Mouse (Mus musculus) midbrain, embryonic 12.5 days (tissue): ENCODE data around the gene Bax. TPM values are rescaled to one million over a fixed set of nuclear protein-coding genes. Genes with fewer than 3 reads are reported as not detected.
A peak's percentile ranks its signal among the peaks of the same experiment; 100 is the strongest.
"Not testable (repeated sequence)": the region's sequence is repeated elsewhere in the genome, so short reads cannot be mapped to it uniquely, and the experiment has no call there.

Experiments
- ATAC-seq: fragments of 200-750 bp; cut with Nextera tagmentation; 2 replicates; pipeline ENCODE4 v1.8.0; 2017; ENCODE audit warnings: low read depth, moderate TSS enrichment, moderate library complexity; ENCODE audit not compliant: low FRiP score
- H3K27ac ChIP-seq: fragments of 300-500 bp; sonication (generic); replicated peaks from 2 replicates; pipeline ENCODE4 v1.5.1; 2016; ENCODE audit warnings: mild to moderate bottlenecking
- H3K27me3 ChIP-seq: fragments of 300-500 bp; sonication (generic); 2 replicates; pipeline ENCODE4 v1.6.1; 2016; ENCODE audit warnings: mild to moderate bottlenecking
- H3K36me3 ChIP-seq: fragments of 300-500 bp; sonication (generic); 2 replicates; pipeline ENCODE4 v1.6.1; 2016
- H3K4me1 ChIP-seq: fragments of 300-500 bp; sonication (generic); 2 replicates; pipeline ENCODE4 v1.6.1; 2016
- H3K4me2 ChIP-seq: fragments of 300-500 bp; sonication (generic); replicated peaks from 2 replicates; pipeline ENCODE4 v1.6.1; 2016; ENCODE audit warnings: mild to moderate bottlenecking, moderate library complexity
- H3K4me3 ChIP-seq: fragments of 300-500 bp; sonication (generic); 2 replicates; pipeline ENCODE4 v1.5.1; 2016; ENCODE audit warnings: mild to moderate bottlenecking
- H3K9ac ChIP-seq: fragments of 300-500 bp; sonication (generic); replicated peaks from 2 replicates; pipeline ENCODE4 v1.6.1; 2016; ENCODE audit warnings: mild to moderate bottlenecking, moderate library complexity
- H3K9me3 ChIP-seq: fragments of 300-500 bp; sonication (generic); 2 replicates; pipeline ENCODE4 v1.6.1; 2016; ENCODE audit warnings: mild to moderate bottlenecking
- WGBS: fragments of 180-500 bp; shearing (Covaris S2); methylation state at CpG from one replicate; pipeline ENCODE4 v1.1.7; 2016; 5-methylcytosine and 5-hydroxymethylcytosine counted together
- polyA plus RNA-seq: library from polyadenylated mRNA; unstranded; fragments of >200 nt; fragmentation: Nextera tagmentation; extraction: Ambion mirVana; gene quantifications from 2 replicates; pipeline ENCODE4 v1.2.1, GENCODE M21; 2016

The Bax gene
- polyA plus RNA-seq, 1 experiment from 2014 or later: 250 TPM

DNA sequence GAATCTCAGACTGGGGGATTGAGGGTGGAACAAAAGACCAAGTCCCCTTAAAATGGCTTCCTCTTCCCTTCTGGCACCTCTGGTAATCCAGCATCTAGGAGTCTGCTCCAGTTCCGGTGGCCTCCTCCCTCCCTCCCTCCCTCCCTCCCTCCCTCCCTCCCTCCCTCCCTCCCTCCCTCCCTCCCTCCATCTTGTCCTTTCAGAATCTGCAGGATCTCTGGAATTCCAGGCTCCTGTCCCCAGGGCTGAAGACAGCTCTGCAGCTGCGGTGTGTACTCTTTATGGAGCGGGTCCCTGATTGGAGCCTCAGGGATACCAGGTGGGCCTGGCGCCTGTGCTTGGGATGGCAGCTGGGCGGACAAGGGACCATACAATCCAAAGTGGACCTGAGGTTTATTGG is 5.4 kb downstream of the Bax start:
- no peak overlapping the region for H3K9ac ChIP-seq
- no peak overlapping the region for H3K4me3 ChIP-seq
- no peaks in the 10 kb centered on the region for H3K27me3 ChIP-seq
- no peaks in the 10 kb centered on the region for H3K9me3 ChIP-seq
- peaks cover 54% of the 10 kb centered on the region for H3K4me1 ChIP-seq
- WGBS: 73% methylated on average over 5 of the region's 5 CpGs
- peak overlapping the region; percentile 93 for H3K27ac ChIP-seq
- 0 out of 2 replicates have a peak overlapping the region, but pooled peaks have one; percentile 52 for H3K4me2 ChIP-seq
- no peak for ATAC-seq
- H3K36me3 ChIP-seq: peaks cover 63% of the 10 kb centered on the region

GRCm38 (mm10) chr7:45460860-45461314 is 5.8 kb downstream of the Bax start:
- Histone ChIP-seq H3K4me1 (peaks cover 50% of the 10 kb centered on the region), H3K4me2 (peak overlapping the region; percentile 52; the same call in 1 of the 2 replicates), H3K9ac (no peak overlapping the region), H3K27me3 (no peaks in the 10 kb centered on the region), H3K4me3 (no peak overlapping the region), H3K36me3 (peaks cover 63% of the 10 kb centered on the region), H3K9me3 (no peaks in the 10 kb centered on the region), H3K27ac (peak overlapping the region; percentile 93)
- ATAC-seq: no peak
- 53% methylated on average over 13 of the region's 13 CpGs for WGBS

- Histone ChIP-seq H3K4me1 (peaks cover 45% of the 10 kb centered on the region), H3K4me2 (peak overlapping the region; percentile 52), H3K9me3 (no peaks in the 10 kb centered on the region), H3K4me3 (peak overlapping the region; percentile 87; the same call in 1 of the 2 replicates), H3K27me3 (no peaks in the 10 kb centered on the region), H3K9ac (0 out of 2 replicates have a peak overlapping the region, but pooled peaks have one; percentile 53), H3K36me3 (peaks cover 62% of the 10 kb centered on the region), H3K27ac (peak overlapping the region; percentile 93)
- WGBS: 78% methylated on average over 7 of the region's 7 CpGs
- ATAC-seq: peak; percentile 1; the same call in 1 of the 2 replicates
Observed at GRCm38 (mm10) chr7:45460377-45460776, 6.3 kb downstream of the Bax start.

- Histone ChIP-seq H3K4me2 (peak within 1 kb of the TSS; percentile 82), H3K36me3 (peaks cover 62% of the 10 kb centered on the region), H3K4me3 (peak within 1 kb of the TSS; percentile 87), H3K9ac (peak within 1 kb of the TSS; percentile 91), H3K27ac (peak within 1 kb of the TSS; percentile 93), H3K4me1 (peaks cover 40% of the 10 kb centered on the region)
- not testable (repeated sequence) for H3K27me3 ChIP-seq, H3K9me3 ChIP-seq
- WGBS: under 1% methylated on average over 37 of the region's 37 CpGs
- peak; percentile 97 for ATAC-seq
Observed at GRCm38 (mm10) chr7:45459564-45460140, 7.0 kb downstream of the Bax start, which contains the start of gene Ftl1. Gene Ftl1, minus strand, starts transcription at chr7:45459884.

DNA sequence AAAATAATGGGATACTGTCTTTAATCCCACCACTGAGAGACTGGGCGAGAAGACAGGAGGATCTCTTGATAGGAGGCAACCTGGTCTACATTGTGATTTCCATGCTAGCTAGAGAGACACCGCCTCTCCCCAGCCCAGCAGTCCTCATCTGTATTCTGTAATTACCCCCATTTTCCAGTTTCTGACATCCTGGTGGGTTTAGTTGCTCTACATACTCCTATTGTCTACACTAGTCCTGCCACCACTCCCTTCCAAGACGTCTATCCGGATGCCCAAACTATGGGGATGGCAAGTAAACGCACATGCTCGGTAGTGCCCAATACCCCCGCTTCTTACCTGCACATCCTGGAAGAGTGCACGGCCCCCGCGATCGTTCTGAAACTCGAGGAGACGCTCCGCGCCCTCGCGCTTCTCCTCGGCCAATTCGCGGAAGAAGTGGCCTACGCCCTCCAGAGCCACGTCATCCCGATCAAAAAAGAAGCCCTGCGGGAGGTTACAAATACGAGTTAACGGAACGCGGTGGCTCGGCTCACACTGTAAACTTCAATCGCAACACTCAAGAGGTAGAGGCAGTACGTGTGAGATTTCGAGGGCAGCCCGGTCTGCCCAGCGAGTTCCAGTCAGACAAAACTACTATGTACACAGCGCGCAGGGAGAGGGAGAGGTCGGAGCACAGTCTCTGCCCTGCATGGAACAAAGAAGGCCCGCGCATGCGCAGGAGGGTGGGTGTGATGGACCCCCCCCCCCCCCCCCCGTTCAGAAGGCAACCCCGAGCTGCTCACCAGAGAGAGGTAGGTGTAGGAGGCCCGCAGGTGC is 7.7 kb downstream of the Bax start:
- Histone ChIP-seq H3K36me3 (peaks cover 62% of the 10 kb centered on the region), H3K9me3 (no peaks in the 10 kb centered on the region), H3K4me3 (peak overlapping the region; percentile 87), H3K9ac (peak overlapping the region; percentile 91), H3K27me3 (no peaks in the 10 kb centered on the region), H3K4me1 (peaks cover 40% of the 10 kb centered on the region), H3K4me2 (peak overlapping the region; percentile 82), H3K27ac (peak overlapping the region; percentile 93)
- peak; percentile 72 for ATAC-seq
- WGBS: under 1% methylated on average over 42 of the region's 43 CpGs

DNA sequence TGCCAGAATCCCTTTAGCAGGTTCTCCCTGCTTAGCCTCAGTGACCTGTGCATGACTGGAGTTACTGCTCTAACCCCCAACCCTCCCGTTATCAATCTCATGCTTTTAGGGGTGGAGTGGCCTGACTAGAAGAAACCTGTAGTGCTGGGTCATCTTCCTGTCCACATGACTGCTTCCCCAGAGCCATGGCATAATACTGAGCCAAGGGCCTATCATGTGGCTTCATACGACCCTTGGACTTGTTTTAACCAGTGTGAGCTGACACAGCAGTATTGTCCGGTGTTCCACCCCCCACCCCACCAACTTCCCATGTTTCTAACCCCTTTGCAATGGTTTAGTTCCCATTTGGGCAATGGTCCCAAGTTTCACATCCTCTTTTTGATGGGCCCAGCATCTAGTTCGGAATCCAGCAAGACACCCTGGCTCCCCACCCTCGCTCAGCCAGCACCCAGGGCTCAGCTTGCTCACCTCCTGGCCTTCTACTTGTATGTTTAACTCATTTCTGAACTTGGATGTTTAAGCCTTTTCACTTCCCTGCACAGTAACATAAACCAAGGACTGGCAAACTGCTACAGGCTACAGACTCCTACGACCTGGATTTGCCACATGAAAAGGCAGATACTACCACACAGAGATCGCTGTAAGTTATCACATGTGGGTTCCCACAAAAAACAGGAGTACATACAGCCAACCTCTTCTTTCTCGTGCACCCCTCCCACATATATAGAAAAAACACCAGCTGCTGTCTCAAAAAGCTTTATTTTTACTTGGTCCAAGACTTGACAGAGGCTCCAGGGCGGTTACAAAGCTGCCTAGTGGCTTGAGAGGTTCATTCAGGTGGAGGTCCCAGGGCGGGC is 9.3 kb downstream of the Bax start:
- H3K4me2 ChIP-seq: peak overlapping the region; percentile 82
- peak overlapping the region; percentile 44 for H3K27ac ChIP-seq
- WGBS: 67% methylated on average over 10 of the region's 10 CpGs
- ATAC-seq: no peak
- H3K4me3 ChIP-seq: peak overlapping the region; percentile 87
- no peaks in the 10 kb centered on the region for H3K9me3 ChIP-seq
- peaks cover 40% of the 10 kb centered on the region for H3K4me1 ChIP-seq
- H3K27me3 ChIP-seq: no peaks in the 10 kb centered on the region
- peak overlapping the region; percentile 91 for H3K9ac ChIP-seq
- peaks cover 55% of the 10 kb centered on the region for H3K36me3 ChIP-seq

- WGBS: 57% methylated on average over 9 of the region's 9 CpGs
- Histone ChIP-seq H3K4me1 (peaks cover 37% of the 10 kb centered on the region), H3K9me3 (no peaks in the 10 kb centered on the region), H3K27me3 (no peaks in the 10 kb centered on the region), H3K4me2 (peak overlapping the region; percentile 82), H3K9ac (peak overlapping the region; percentile 91; the same call in 1 of the 2 replicates), H3K4me3 (peak overlapping the region; percentile 87), H3K27ac (peak overlapping the region; percentile 44), H3K36me3 (peaks cover 54% of the 10 kb centered on the region)
- ATAC-seq: no peak
Observed at GRCm38 (mm10) chr7:45456721-45457203, 9.9 kb downstream of the Bax start.

DNA sequence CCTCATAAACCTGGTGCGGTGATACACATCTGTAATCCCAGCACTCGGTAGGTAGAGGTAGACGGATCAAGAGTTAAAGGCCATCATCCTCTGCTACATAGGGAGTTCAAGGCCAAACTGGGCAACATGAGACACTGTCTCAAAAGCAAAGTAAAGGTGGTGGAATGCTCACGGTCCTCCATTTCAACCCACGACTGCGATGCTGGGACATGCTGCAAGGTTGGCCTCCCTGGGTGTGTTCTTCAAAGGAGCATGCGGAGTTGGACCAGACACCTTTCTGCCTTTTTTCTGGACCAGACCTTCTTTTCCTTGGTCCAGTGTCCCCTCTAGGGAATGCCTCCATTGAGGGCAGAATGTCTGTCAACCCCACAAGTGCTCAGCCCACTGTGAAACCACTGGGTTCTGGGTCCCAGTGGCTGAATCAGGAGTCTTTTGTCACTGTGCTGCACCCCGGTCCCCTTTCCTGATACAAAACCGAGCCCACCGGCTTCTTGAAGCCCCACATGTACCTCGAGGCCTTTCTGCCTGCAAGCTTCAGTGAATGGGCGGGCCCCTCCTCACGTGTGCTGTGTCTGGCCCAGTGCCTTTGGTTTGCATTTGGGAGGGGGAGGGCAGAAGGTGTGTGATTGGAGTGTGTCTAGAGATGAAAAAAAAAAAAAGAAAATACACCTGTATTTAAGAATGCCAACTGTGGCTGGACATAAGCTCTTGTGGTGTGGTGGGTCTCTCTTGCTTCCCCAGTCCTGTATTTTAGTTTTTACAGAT is 10.6 kb downstream of the Bax start:
- 82% methylated on average over 13 of the region's 13 CpGs for WGBS
- Histone ChIP-seq H3K36me3 (peaks cover 57% of the 10 kb centered on the region), H3K9me3 (no peaks in the 10 kb centered on the region), H3K27ac (peak overlapping the region; percentile 44; the same call in 1 of the 2 replicates), H3K4me1 (peaks cover 32% of the 10 kb centered on the region), H3K27me3 (no peaks in the 10 kb centered on the region), H3K9ac (no peak overlapping the region), H3K4me3 (no peak overlapping the region), H3K4me2 (no peak overlapping the region)
- no peak for ATAC-seq

- no peak for ATAC-seq
- WGBS: 94% methylated on average over 15 of the region's 15 CpGs
- H3K9ac ChIP-seq: no peak overlapping the region
- peaks cover 54% of the 10 kb centered on the region for H3K36me3 ChIP-seq
- no peaks in the 10 kb centered on the region for H3K9me3 ChIP-seq
- no peak overlapping the region for H3K4me2 ChIP-seq
- H3K27me3 ChIP-seq: no peaks in the 10 kb centered on the region
- H3K27ac ChIP-seq: no peak overlapping the region
- no peak overlapping the region for H3K4me3 ChIP-seq
- peaks cover 21% of the 10 kb centered on the region for H3K4me1 ChIP-seq
Observed at GRCm38 (mm10) chr7:45454971-45455370, 11.7 kb downstream of the Bax start.

DNA sequence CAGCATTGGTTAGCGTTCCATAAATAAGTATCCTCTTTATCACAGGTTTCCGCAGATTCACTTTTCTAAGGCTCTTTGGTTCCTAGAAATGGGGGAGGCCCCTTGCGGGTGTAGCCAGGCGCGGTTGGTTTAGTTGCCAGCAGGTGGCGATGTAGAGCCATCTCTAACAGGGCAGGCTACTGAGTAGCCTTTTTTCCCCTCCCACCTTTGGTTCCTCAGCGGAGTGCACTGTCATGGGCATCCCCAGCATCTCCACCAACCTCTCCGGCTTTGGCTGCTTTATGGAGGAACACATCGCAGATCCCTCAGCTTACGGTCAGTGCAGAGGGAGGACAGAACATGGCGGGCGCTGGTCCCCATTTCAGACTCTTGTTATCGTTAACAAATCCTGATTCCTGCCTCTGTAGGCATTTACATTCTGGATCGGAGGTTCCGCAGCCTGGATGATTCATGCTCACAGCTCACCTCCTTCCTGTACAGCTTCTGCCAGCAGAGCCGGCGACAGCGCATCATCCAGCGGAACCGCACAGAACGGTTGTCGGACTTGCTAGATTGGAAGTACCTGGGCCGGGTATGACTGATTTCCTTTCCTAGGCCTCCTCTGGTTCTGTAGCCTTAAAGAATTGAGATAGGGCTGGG is 15.2 kb downstream of the Bax start:
- H3K4me3 ChIP-seq: no peak overlapping the region
- no peak overlapping the region for H3K27ac ChIP-seq
- no peak overlapping the region for H3K4me2 ChIP-seq
- 56% methylated on average over 23 of the region's 23 CpGs for WGBS
- peaks cover 52% of the 10 kb centered on the region for H3K36me3 ChIP-seq
- H3K27me3 ChIP-seq: no peaks in the 10 kb centered on the region
- H3K4me1 ChIP-seq: 0 out of 2 replicates have a peak, but pooled peaks cover under 1% of the 10 kb centered on the region
- peak; percentile 74 for ATAC-seq
- H3K9me3 ChIP-seq: no peaks in the 10 kb centered on the region
- no peak overlapping the region for H3K9ac ChIP-seq
